Mouse (Mus musculus): ENCODE data around the gene Adamts8.

Adamts8 gene

DNA sequence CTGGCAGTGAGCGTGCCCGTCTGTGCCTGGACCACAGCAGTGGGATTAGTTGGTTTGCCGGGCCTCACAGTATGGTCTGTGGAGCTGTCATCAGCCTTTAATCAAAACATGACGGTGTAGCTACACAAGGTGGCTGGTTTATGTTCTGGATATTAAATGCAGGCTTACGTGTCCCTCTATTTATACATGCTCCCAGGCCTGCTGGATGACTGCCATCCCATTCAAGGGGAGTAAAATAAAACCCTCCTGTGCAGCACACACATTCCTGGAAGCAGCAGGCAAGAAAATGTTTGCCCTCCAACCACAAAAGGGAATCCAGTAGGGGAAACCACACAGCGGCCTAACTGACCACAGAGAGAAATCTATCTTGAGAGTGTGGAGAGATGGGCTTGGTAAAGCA, 43.4 kb downstream of the Adamts8 start:
- CTCF ChIA-PET = no interaction called here

DNA sequence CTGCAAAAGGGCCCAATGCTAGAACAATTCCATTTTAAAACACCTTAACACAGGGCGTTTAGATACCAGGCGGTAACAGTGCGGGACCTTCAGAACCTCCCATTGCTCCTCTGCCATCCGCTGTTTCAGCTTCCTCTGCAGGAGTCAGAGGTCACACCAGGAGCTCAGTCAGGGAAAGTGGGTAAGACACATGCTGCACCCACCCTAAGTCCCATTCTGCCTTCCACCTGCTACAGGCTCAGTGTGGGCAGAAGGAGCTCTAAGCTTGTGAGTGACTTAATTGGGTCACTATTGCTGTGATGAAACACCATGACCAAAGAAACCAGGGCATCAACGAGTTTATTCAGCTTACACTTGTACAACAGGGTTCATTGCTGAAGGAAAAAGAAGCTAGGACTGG, 50.7 kb downstream of the Adamts8 start:
- CTCF ChIA-PET = no interaction called here

DNA sequence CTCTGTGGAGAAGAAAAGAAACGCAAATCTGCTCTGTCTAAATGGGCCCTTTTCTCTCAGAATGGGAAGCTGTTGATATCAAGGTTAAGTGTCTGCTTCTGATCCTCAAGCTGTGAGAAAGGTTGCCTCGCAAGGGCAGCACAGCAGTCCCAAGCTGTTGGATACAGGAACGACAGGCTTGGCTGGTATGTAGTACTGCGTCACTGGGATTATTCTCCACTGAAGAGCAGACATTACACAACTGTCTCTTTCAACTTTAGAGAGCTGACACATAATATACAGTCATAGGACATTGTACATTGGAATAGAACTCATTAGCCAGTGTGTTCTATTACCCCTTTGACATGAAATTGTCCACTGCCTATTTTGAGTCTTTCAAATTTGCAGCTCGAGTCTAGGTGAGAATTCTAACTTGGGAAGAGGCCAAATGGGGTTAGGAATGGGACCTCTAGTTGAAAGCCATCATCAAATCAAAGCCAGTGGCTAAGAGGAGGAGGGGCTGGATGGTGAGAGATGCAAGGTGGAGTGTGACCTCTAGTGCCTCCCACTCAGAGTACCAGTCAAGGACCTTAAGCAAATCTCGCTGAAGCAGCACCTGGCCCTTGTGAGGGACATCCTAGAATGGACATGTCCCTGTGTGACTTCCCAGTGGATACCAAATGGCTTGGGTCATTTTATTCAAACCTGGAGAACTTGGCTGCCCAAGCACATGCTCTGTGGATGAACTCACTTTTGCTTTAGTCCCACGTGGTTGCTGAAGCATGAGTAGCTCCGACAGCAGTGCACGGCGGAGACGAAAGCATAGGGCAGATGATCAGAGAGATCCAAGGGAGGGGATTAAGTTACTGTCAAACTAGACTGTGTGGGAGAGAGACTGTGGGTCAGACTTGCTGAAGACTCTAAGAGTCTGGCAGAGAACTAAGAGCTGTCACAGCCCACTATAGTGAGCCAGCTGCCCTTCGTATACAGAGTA, 54.5 kb downstream of the Adamts8 start:
- CTCF ChIA-PET = no interaction called here

DNA sequence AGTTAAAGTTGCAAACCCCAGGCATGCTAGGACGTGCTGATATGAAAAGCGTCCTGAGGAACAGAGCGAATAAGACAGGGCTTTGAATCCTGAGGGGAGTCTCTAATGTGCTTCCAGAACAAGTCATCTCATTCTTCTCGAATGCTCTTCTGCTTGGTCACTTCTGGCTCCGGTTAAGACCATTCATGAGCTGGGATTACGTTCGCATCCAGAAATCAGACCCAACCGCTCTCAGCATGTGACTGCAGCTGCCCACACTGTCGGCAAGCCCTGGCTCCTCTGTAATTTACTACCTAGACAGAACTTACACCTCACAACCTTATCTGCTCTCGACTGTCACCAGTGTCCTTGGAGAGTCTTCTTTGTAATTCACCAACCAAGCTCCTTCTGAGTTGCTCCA, 58.3 kb downstream of the Adamts8 start:
- CTCF ChIA-PET = no interaction called here

DNA sequence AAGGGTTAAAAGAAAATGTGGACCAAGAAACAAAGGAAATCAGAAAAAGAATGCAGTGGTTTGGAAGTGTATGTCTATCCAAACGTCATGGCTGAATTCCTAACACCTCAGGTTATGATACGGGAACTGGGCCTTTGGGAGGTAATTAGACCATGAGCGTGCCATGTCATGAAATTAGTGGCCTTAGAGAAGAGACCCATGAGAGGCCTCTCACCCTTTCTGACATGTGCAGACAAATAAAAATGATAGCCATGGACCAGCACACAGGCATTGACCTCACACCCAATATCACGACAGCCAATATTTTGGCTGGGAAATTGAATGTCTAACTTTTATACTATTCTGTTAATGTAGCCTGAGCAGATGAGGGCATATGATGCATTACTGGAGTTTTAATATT, 60.2 kb downstream of the Adamts8 start:
- CTCF ChIA-PET = no interaction called here

DNA sequence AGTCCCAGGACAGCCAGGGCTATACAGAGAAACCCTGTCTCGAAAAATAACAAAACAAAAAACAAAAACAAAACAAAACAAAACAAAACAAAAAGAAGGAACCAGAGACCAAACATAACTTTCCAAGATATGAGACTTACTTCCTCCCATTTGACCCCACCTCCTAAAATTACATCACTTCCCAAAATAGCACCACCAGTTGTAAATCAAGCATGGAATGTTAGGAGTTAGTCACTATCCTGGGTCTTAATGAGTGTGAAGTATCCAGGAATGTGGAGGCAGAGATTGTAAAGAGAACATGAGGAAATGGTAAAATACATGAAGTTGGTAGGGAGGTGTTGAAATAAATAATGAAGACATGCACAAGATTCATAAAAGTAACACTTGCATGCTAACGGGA, 67.0 kb downstream of the Adamts8 start:
- CTCF ChIA-PET = no interaction called here

DNA sequence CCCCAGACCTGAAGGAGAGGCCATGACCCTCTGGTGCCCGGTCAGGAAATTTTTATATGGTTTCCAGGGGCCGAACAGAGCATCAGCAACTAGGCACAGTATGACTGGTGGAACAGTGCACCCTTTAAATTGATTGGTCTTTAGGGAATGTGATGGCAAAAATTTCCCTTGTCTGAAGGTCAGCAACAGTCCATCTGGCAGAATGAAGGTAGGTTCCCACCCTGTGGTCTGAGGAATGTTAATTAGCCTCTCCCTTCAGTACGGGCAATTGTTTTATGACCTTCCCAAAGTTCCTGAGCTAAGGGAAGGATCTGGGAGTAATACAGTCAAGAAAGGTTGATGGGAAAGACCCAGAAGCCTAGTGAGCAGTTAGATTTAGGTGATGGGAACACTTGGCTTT, 67.7 kb downstream of the Adamts8 start:
- CTCF ChIA-PET = no interaction called here

DNA sequence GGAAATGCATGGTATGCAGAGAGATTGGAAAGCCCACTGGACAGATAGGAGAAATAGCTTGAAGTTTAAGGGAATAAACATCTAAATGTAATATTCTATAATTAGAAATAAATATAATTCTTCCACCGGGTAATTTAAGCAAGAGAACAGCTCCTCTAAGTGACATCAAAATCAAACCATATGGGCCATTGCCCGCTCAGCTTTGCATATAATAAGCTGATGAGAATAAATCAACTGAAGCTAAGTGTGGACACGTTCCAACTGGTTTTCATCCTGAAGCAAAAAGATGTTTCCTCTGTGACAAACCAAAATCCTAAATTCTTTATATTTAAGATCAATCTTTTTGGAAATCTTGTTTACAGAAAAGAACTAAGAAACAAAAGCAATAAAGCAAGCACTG, 68.4 kb downstream of the Adamts8 start:
- CTCF ChIA-PET = no interaction called here

DNA sequence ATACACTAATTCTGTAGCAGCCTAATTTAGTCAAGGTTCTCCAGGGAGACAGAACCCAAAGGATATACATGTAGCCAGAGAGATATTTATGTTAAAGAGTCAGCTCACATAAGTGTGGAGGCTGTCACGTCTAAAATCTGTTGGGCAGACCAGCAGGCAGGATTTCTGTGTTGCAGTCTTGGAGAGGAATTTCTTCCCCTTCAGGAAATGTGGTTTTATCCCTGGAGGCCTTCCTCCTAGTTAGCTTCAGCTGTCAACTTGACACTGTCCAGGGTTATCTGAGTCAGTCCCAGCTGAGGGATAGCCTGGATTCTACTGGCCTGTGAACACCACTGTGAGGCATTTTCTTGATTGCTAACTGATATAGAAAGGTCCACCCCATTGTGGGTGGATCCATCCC, 69.2 kb downstream of the Adamts8 start:
- CTCF ChIA-PET = no interaction called here

DNA sequence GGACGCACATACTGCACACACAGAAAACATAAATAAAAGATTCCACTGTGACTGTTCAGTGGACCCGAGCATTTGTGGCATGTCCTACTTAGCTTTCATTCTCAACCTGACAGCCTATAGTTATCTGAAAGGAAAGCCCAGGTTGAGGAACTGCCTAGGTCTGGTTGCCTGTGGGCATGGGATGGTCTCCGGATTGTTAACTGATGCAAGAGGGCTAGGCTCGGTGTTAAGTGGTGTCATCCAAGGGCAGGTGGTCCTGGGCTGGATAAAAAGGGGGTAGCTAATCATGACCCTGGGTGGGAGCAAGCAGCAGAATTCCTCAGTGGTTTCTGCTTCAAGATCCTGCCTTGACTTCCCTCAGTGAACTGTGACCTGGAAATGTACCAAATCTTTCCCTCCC, 70.3 kb downstream of the Adamts8 start:
- CTCF ChIA-PET = no interaction called here

DNA sequence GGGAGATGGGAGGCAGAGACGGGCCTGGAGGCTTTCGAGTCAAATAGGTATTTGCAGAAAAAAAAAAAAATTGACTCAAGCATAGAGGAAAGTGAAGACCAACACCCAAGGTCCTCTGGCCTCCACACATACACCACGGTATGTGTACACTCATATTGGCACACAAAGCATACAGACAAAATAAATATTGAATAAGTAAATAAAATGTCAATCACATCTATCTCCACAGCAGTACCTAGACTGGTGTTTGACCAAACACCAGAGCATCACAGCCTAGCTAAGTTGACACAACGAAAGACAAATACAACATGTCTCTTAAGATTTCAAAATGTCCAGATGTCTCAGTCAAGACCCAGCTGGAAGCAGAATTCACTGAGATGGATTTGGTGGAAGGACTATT, 71.1 kb downstream of the Adamts8 start:
- CTCF ChIA-PET = no interaction called here

Data from spleen, embryonic (tissue).